Mouse (Mus musculus): ENCODE results near the gene Idi2. TPM values are rescaled to one million over a fixed set of nuclear protein-coding genes. Genes with fewer than 3 reads are reported as not detected.
"Not testable (repeated sequence)": the region's sequence is repeated elsewhere in the genome, so short reads cannot be mapped to it uniquely, and the experiment has no call there.

Gene Idi2
- polyA plus RNA-seq, 1 experiment from 2014 or later: not detected

GRCm38 (mm10) chr13:8959554-8959953 is 6.9 kb downstream of the Idi2 start:
- H3K27ac ChIP-seq; H3K4me3 ChIP-seq; ATAC-seq (replicated peaks; ENCODE audit: insufficient number of reproducible peaks, insufficient read depth, low FRiP score, low read depth); H3K36me3 ChIP-seq; H3K4me2 ChIP-seq; H3K9ac ChIP-seq; H3K27me3 ChIP-seq; H3K4me1 ChIP-seq (replicated peaks); H3K9me3 ChIP-seq (replicated peaks): not testable (repeated sequence)
- WGBS: 73% methylated on average over 5 of the region's 6 CpGs

- peak overlapping the region; percentile 47; the same call in 1 of the 2 replicates for H3K27ac ChIP-seq
- WGBS: 48% methylated on average over 3 of the region's 3 CpGs
- H3K4me3 ChIP-seq; H3K4me2 ChIP-seq; H3K9ac ChIP-seq; H3K36me3 ChIP-seq; H3K27me3 ChIP-seq; H3K9me3 ChIP-seq (replicated peaks); H3K4me1 ChIP-seq (replicated peaks): not testable (repeated sequence)
- ATAC-seq (replicated peaks; ENCODE audit: insufficient number of reproducible peaks, insufficient read depth, low FRiP score, low read depth): 0 out of 2 replicates have a peak, but pooled peaks have one; percentile 53
These were observed 8.6 kb downstream of the Idi2 start for GRCm38 (mm10) chr13:8961128-8961888.

GRCm38 (mm10) chr13:8962266-8962665 is 9.6 kb downstream of the Idi2 start:
- Histone ChIP-seq H3K27ac (peak overlapping the region; percentile 26; the same call in 1 of the 2 replicates), H3K4me2 (peak overlapping the region; percentile 33)
- not testable (repeated sequence) for H3K9me3 ChIP-seq (replicated peaks); H3K36me3 ChIP-seq; H3K4me3 ChIP-seq; H3K4me1 ChIP-seq (replicated peaks); H3K27me3 ChIP-seq; H3K9ac ChIP-seq; ATAC-seq (replicated peaks; ENCODE audit: insufficient number of reproducible peaks, insufficient read depth, low FRiP score, low read depth)
- WGBS: 28% methylated on average over 5 of the region's 5 CpGs

- Histone ChIP-seq H3K27me3 (no peaks in the 10 kb centered on the region), H3K4me3 (no peak overlapping the region), H3K4me1 (replicated peaks) (no peaks in the 10 kb centered on the region), H3K27ac (no peak overlapping the region), H3K9ac (no peak overlapping the region), H3K36me3 (peaks cover 19% of the 10 kb centered on the region), H3K9me3 (replicated peaks) (no peaks in the 10 kb centered on the region), H3K4me2 (no peak overlapping the region)
- WGBS: 82% methylated on average over 5 of the region's 5 CpGs
- ATAC-seq (replicated peaks; ENCODE audit: insufficient number of reproducible peaks, insufficient read depth, low FRiP score, low read depth): no peak
These were observed 12.6 kb downstream of the Idi2 start for GRCm38 (mm10) chr13:8965224-8965623.

DNA sequence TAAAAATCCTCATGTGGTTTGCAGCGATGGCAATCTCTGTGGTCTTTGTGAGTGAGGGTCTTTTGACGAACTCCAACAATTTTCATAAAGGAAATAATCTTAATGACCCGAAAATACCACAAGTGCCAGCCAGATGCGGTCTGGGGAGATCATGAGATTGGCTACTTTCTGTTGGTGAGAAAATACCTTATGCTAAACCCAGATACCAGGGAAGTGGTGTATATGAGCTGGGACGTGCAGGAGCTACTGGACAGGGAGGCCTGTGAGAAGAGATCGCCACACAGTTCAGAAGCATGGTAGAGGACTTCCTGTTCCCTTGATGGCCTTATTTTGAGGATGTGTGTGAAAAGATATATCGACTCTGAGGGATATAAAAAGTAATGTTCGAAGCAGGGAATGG is 15.1 kb downstream of the Idi2 start:
- no peak overlapping the region for H3K4me3 ChIP-seq
- H3K4me2 ChIP-seq: no peak overlapping the region
- 91% methylated on average over 8 of the region's 8 CpGs for WGBS
- no peak overlapping the region for H3K9ac ChIP-seq
- no peaks in the 10 kb centered on the region for H3K27me3 ChIP-seq
- no peak overlapping the region for H3K27ac ChIP-seq
- no peak for ATAC-seq (replicated peaks; ENCODE audit: insufficient number of reproducible peaks, insufficient read depth, low FRiP score, low read depth)
- H3K9me3 ChIP-seq (replicated peaks): no peaks in the 10 kb centered on the region
- H3K4me1 ChIP-seq (replicated peaks): no peaks in the 10 kb centered on the region
- H3K36me3 ChIP-seq: peaks cover 34% of the 10 kb centered on the region

GRCm38 (mm10) chr13:8972369-8972768 is 19.7 kb downstream of the Idi2 start:
- Histone ChIP-seq H3K36me3 (peaks cover 79% of the 10 kb centered on the region), H3K27me3 (no peaks in the 10 kb centered on the region), H3K4me3 (no peak overlapping the region), H3K27ac (no peak overlapping the region), H3K9me3 (replicated peaks) (no peaks in the 10 kb centered on the region), H3K4me1 (replicated peaks) (no peaks in the 10 kb centered on the region), H3K9ac (no peak overlapping the region), H3K4me2 (no peak overlapping the region)
- ATAC-seq (replicated peaks; ENCODE audit: insufficient number of reproducible peaks, insufficient read depth, low FRiP score, low read depth): no peak

GRCm38 (mm10) chr13:8972972-8973371 is 20.3 kb downstream of the Idi2 start:
- no peak overlapping the region for H3K9ac ChIP-seq
- peaks cover 84% of the 10 kb centered on the region for H3K36me3 ChIP-seq
- ATAC-seq (replicated peaks; ENCODE audit: insufficient number of reproducible peaks, insufficient read depth, low FRiP score, low read depth): no peak
- H3K4me1 ChIP-seq (replicated peaks): no peaks in the 10 kb centered on the region
- H3K4me3 ChIP-seq: no peak overlapping the region
- WGBS: 88% methylated on average over 3 of the region's 3 CpGs
- H3K9me3 ChIP-seq (replicated peaks): no peaks in the 10 kb centered on the region
- no peaks in the 10 kb centered on the region for H3K27me3 ChIP-seq
- H3K27ac ChIP-seq: no peak overlapping the region
- no peak overlapping the region for H3K4me2 ChIP-seq

DNA sequence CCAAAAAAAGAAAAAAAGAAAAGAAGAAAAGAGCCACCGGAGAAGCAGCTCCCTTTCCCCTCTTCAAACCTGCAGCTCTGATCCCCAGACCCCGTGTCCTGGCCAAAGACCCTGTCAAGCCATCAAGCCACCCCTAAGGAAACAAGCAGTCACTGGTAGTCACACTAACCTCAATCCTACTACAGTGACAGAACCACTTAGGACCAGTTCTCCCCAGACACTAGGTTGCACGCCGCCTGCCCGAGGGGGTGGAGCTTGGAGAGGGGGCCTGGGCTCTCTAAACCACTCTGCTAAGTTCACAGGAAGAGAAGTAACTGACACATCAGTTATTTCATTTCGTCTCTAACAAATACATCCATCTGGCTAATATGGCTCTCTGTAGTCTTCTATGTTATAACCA is 39.6 kb downstream of the Idi2 start:
- Histone ChIP-seq H3K4me3 (no peak overlapping the region), H3K27me3 (no peaks in the 10 kb centered on the region), H3K36me3 (peaks cover 35% of the 10 kb centered on the region), H3K4me1 (replicated peaks) (peaks cover 16% of the 10 kb centered on the region), H3K9ac (no peak overlapping the region), H3K27ac (no peak overlapping the region), H3K9me3 (replicated peaks) (no peaks in the 10 kb centered on the region), H3K4me2 (no peak overlapping the region)
- WGBS: 90% methylated on average over 6 of the region's 6 CpGs
- no peak for ATAC-seq (replicated peaks; ENCODE audit: insufficient number of reproducible peaks, insufficient read depth, low FRiP score, low read depth)

DNA sequence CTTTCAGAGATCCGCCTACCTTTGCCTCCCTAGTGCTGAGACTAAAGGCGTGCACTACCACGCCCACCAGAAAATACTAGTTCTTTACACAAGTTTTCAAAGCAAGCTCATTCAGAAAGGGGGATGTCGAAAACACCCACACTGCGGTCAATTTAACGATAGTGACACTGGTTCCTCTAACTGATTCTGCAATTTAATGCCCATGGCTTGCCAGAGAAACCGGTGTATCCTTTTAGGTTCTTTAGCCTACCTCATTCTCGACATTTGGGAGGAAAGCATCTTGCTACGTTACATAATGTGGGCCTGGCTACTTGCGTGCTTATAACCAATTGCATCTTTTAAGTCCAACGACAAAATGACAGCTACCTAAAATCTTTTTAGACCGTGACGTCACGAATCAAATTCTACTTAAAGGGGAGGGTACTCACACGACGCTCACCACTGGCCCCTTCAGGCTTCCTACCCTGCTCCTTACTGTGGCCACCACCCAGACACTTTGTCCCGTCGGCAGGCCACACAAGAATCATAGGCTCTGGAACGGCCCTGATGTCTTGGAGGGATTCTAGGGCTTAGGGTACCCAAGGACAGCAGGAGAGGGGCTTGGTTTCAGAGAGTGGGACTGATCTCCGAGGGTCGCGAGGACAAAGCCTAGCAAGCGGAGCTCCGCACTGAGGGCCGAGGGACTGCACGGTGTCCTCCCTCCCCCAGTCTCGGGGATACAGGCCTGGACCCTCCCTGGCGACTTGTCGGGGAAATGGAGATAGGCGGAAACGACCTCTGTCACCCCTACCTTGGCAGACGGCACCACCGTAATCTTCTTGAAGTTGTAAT is 42.7 kb downstream of the Idi2 start:
- Histone ChIP-seq H3K9ac (peak overlapping the region; percentile 97), H3K27ac (peak overlapping the region; percentile 68), H3K4me2 (peak overlapping the region; percentile 77), H3K27me3 (no peaks in the 10 kb centered on the region), H3K36me3 (peaks cover 9% of the 10 kb centered on the region; the same call in 1 of the 2 replicates), H3K4me1 (replicated peaks) (peaks cover 16% of the 10 kb centered on the region), H3K9me3 (replicated peaks) (no peaks in the 10 kb centered on the region), H3K4me3 (peak overlapping the region; percentile 84)
- peak; percentile 32 for ATAC-seq (replicated peaks; ENCODE audit: insufficient number of reproducible peaks, insufficient read depth, low FRiP score, low read depth)
- WGBS: 3% methylated on average over 33 of the region's 33 CpGs

DNA sequence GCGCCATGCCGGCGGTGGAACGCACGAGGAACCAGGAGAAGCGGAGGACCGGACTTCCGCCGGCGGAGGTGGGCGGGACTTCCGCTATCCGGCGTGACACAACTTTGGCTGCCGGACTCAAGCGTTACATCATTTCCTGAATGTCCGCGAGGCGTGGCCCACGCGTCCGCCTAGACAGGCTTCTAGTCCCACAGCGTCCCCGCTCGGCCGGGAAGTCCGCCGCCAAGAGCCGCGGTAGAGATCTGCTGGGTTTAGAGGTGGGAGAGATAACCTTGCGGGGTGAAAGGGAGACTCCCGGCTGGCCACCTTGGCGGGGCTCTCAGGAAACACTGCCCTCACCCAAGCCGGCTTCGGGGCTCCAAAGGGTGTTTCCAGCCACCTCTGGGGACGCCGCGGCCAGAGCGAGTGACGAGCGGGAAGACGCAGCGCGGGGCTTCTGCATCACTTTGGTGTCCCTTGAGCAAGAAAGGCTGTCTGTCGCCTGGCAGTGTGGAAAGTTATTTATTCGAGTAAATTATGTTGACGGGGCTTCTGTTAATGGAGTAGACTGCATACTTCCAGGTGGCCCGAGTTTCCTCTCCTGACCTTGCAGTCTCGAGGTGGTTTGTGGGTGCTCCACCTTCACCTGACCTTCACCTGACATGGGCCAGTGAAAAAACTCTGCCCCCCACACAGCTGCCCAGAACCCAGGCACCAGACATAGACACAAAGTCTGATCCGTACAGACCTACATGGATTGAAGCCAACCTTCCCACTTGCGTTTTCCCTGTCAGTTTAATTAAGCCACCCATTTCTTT is 43.5 kb downstream of the Idi2 start, which contains the start of gene Gtpbp4:
Gtpbp4 (minus strand) TSS at position 94 of the 797 bp plus-strand sequence.
- Histone ChIP-seq H3K4me3 (peak within 1 kb of the TSS; percentile 84), H3K27me3 (no peaks in the 10 kb centered on the region), H3K9me3 (replicated peaks) (no peaks in the 10 kb centered on the region), H3K36me3 (peaks cover 2% of the 10 kb centered on the region; the same call in 1 of the 2 replicates), H3K27ac (peak within 1 kb of the TSS; percentile 94), H3K9ac (peak within 1 kb of the TSS; percentile 97), H3K4me2 (peak within 1 kb of the TSS; percentile 77), H3K4me1 (replicated peaks) (peaks cover 16% of the 10 kb centered on the region)
- WGBS: under 1% methylated on average over 51 of the region's 51 CpGs
- ATAC-seq (replicated peaks; ENCODE audit: insufficient number of reproducible peaks, insufficient read depth, low FRiP score, low read depth): peak; percentile 98

DNA sequence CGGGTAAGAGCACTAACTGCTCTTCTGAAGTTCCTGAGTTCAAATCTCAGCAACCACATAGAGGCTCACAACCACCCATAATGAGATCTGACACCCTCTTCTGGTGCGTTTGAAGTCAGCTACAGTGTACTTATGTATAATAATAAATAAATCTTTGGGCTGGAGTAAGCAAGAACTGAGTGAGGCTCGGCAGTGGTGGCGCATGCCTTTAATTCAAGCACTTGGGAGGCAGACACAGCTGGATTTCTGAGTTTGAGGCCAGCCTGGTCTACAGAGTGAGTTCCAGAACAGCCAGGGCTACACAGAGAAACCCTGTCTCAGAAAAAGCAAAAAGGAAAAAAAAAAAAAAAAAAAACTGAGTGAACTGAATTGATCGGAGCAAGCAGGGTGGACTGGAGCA is 44.6 kb downstream of the Idi2 start:
- not testable (repeated sequence) for H3K27ac ChIP-seq

More for the DNA sequence above, 44.6 kb downstream of the Idi2 start:
- not testable (repeated sequence) for H3K4me3 ChIP-seq; H3K36me3 ChIP-seq; H3K9me3 ChIP-seq (replicated peaks); ATAC-seq (replicated peaks; ENCODE audit: insufficient number of reproducible peaks, insufficient read depth, low FRiP score, low read depth); H3K9ac ChIP-seq; H3K27me3 ChIP-seq; H3K4me2 ChIP-seq
- 85% methylated on average over 5 of the region's 5 CpGs for WGBS
- peaks cover 16% of the 10 kb centered on the region for H3K4me1 ChIP-seq (replicated peaks)

Measured in heart, embryonic 15.5 days (tissue).